Mouse (Mus musculus): ENCODE data around the gene Ms4a10.

DNA sequence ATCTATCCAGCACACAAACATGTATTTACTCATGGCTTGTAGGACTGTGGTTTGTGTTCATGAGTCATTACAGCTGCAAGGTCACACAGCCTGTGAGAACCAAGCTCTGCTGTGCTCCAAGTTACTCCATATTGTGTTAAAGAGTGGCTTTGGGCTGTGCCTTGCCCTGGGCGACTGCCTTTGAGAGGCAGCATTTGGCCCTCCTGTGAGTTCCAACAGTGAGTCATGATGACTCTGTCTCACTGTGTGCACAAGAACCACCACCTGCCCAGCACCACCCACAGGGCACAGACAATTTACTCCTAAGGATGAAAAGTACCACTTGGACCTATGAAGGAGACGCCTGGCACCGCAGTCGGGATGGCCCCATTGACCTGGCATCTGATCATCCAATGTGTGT, 11.4 kb upstream of the Ms4a10 start:
- TF ChIP-seq CTCF (IDR thresholded peaks at IDR 0.05; ENCODE audit: control insufficient read depth, insufficient read depth, insufficient read length) (no peak), USF1 (IDR thresholded peaks at IDR 0.05; ENCODE audit: low read depth) (no peak), MYOD1 (IDR thresholded peaks at IDR 0.05; ENCODE audit: control insufficient read depth, insufficient read length, low read depth) (peak; percentile 69), MAX (IDR thresholded peaks at IDR 0.05) (peak; percentile 40), CEBPB (IDR thresholded peaks at IDR 0.05; ENCODE audit: low read depth) (no peak), MYOG (IDR thresholded peaks at IDR 0.05; ENCODE audit: control insufficient read depth, extremely low read depth, insufficient read length) (no peak), FOSL1 (IDR thresholded peaks at IDR 0.05; ENCODE audit: insufficient read depth, low read length, poor library complexity, severe bottlenecking) (peak; percentile 84)

All from C2C12 (cell line).